Comparison of ENCODE assay signal across 15 mouse cellular contexts in genomic region chr10:52128874-52129412, GRCm38 (mm10).
DNase-seq lines count a peak whose midpoint lies in the region; ATAC-seq and TF ChIP-seq lines count a peak whose summit lies in the region.
"Had no signal": no experiment of that assay in that cellular context is flagged by ENCODE, and none has a peak within 500 bp of the region (broad histone marks: within the 10 kb centered on the region; RNA-seq: fewer than 3 reads in every experiment).

No protein-coding gene starts in this region.

- 0 out of 2 replicates have a peak, but pooled peaks have one; percentile 58 for ATAC-seq in limb, embryonic 14.5 days (ENCODE audit: low FRiP score, low read depth)
- ATAC-seq in embryonic facial prominence, embryonic 14.5 days (ENCODE audit: low read depth): no peak
- ATAC-seq: CD4-positive, CD25-positive, alpha-beta regulatory T cell, adult 4 months had no signal

- no peaks in the 10 kb centered on the region for H3K79me2 ChIP-seq in heart, adult 2 months (replicated peaks; ENCODE audit: control insufficient read depth, insufficient read depth, low read length)

- TF ChIP-seq EP300 in heart, adult 2 months (IDR thresholded peaks at IDR 0.05; ENCODE audit: insufficient read depth, low read depth, low read length): no peak

- no peak overlapping the region for H3K4me2 ChIP-seq in limb, embryonic 14.5 days (replicated peaks; ENCODE audit: low read depth, low read length, severe bottlenecking)
- no peak overlapping the region for H3K4me2 ChIP-seq in embryonic facial prominence, embryonic 14.5 days (ENCODE audit: low read depth, low read length)
- H3K4me2 ChIP-seq: hindbrain, embryonic 15.5 days; midbrain, embryonic 11.5 days had no signal

- H3K27me3 ChIP-seq in heart, adult 2 months (ENCODE audit: control insufficient read depth, insufficient read depth, low read length): no peaks in the 10 kb centered on the region
- H3K27me3 ChIP-seq in limb, embryonic 14.5 days (ENCODE audit: control insufficient read depth, insufficient read depth, low read length): no peaks in the 10 kb centered on the region
- H3K27me3 ChIP-seq in limb, embryonic 10.5 days (ENCODE audit: low read depth, poor library complexity, severe bottlenecking): no peaks in the 10 kb centered on the region
- no peaks in the 10 kb centered on the region for H3K27me3 ChIP-seq in embryonic facial prominence, embryonic 14.5 days (replicated peaks; ENCODE audit: control insufficient read depth, insufficient read depth, low read length)
- H3K27me3 ChIP-seq: hindbrain, embryonic 15.5 days had no signal

- DNase-seq in heart, adult 2 months: no peak
- no peak for DNase-seq in heart, postnatal 10 days
- DNase-seq in limb, embryonic 14.5 days (ENCODE audit: low spot score): peak; percentile 26
- no peak for DNase-seq in limb, embryonic 10.5 days (ENCODE audit: low spot score)
- peak; percentile 33 for DNase-seq in ES-CJ7 (ENCODE audit: low read depth, low spot score)
- peak; percentile 39 for DNase-seq in embryonic facial prominence, embryonic 14.5 days (ENCODE audit: low spot score)
- no peak for DNase-seq in heart, postnatal 4 days
- no peak for DNase-seq in adrenal gland, adult 2 months
- DNase-seq: cerebellum, adult 9-11 months; left cerebral cortex, postnatal 4 days; lung, adult 18-20 months; right cerebral cortex, adult 18-20 months had no signal

- TF ChIP-seq CTCF in heart, adult 2 months (IDR thresholded peaks at IDR 0.05): peak; percentile 29; the same call in 1 of the 2 replicates

- H3K9ac ChIP-seq in heart, adult 2 months (ENCODE audit: low read depth, low read length): no peak overlapping the region
- no peak overlapping the region for H3K9ac ChIP-seq in limb, embryonic 14.5 days (ENCODE audit: low read depth, low read length, severe bottlenecking)
- no peak overlapping the region for H3K9ac ChIP-seq in embryonic facial prominence, embryonic 14.5 days (ENCODE audit: low read depth, low read length)
- H3K9ac ChIP-seq: hindbrain, embryonic 15.5 days had no signal

- H3K4me3 ChIP-seq in heart, adult 2 months: no peak overlapping the region
- no peak overlapping the region for H3K4me3 ChIP-seq in limb, embryonic 14.5 days (replicated peaks; ENCODE audit: low read length)
- no peak overlapping the region for H3K4me3 ChIP-seq in limb, embryonic 10.5 days
- no peak overlapping the region for H3K4me3 ChIP-seq in embryonic facial prominence, embryonic 14.5 days (ENCODE audit: low read depth, low read length)
- H3K4me3 ChIP-seq: hindbrain, embryonic 15.5 days had no signal

- no peak overlapping the region for H3K27ac ChIP-seq in heart, adult 2 months
- H3K27ac ChIP-seq in limb, embryonic 14.5 days (replicated peaks; ENCODE audit: low read depth, low read length): no peak overlapping the region
- no peak overlapping the region for H3K27ac ChIP-seq in limb, embryonic 10.5 days
- H3K27ac ChIP-seq in embryonic facial prominence, embryonic 14.5 days (replicated peaks; ENCODE audit: low read depth, low read length): no peak overlapping the region
- H3K27ac ChIP-seq: hindbrain, embryonic 15.5 days had no signal

- H3K4me1 ChIP-seq in heart, adult 2 months (ENCODE audit: control insufficient read depth, insufficient read depth, low read length): no peaks in the 10 kb centered on the region
- H3K4me1 ChIP-seq in limb, embryonic 14.5 days (ENCODE audit: control insufficient read depth, insufficient read depth, low read length): no peaks in the 10 kb centered on the region
- no peaks in the 10 kb centered on the region for H3K4me1 ChIP-seq in limb, embryonic 10.5 days
- H3K4me1 ChIP-seq in embryonic facial prominence, embryonic 14.5 days (ENCODE audit: control insufficient read depth, insufficient read depth, low read length): no peaks in the 10 kb centered on the region
- H3K4me1 ChIP-seq: hindbrain, embryonic 15.5 days had no signal

- no peaks in the 10 kb centered on the region for H3K9me3 ChIP-seq in limb, embryonic 14.5 days (ENCODE audit: control insufficient read depth, low read length)
- no peaks in the 10 kb centered on the region for H3K9me3 ChIP-seq in limb, embryonic 10.5 days (replicated peaks)
- H3K9me3 ChIP-seq in embryonic facial prominence, embryonic 14.5 days (ENCODE audit: control insufficient read depth, low read length): no peaks in the 10 kb centered on the region
- H3K9me3 ChIP-seq: hindbrain, embryonic 15.5 days had no signal

- intact Hi-C loops in heart, adult 2 months (cut with DNase I): no loop called here
- intact Hi-C loops in heart, postnatal 10 days (cut with DNase I): no loop called here

- WGBS in heart, adult 2 months: 55% methylated on average over 5 of the region's 5 CpGs
- WGBS in limb, embryonic 14.5 days: 35% methylated on average over 5 of the region's 5 CpGs
- 48% methylated on average over 5 of the region's 5 CpGs for WGBS in limb, embryonic 10.5 days
- WGBS in embryonic facial prominence, embryonic 14.5 days: 31% methylated on average over 5 of the region's 5 CpGs

- TF ChIP-seq POLR2A in heart, adult 2 months (IDR thresholded peaks at IDR 0.05; ENCODE audit: insufficient read depth, low read depth, low read length): no peak
- TF ChIP-seq POLR2A in limb, embryonic 14.5 days (IDR thresholded peaks at IDR 0.05; ENCODE audit: borderline replicate concordance, extremely low read depth, insufficient read depth, insufficient read length): no peak

- H3K36me3 ChIP-seq in heart, adult 2 months (ENCODE audit: control insufficient read depth, insufficient read depth, low read length): no peaks in the 10 kb centered on the region
- no peaks in the 10 kb centered on the region for H3K36me3 ChIP-seq in limb, embryonic 14.5 days (ENCODE audit: control insufficient read depth, insufficient read depth, low read length)
- H3K36me3 ChIP-seq in limb, embryonic 10.5 days: no peaks in the 10 kb centered on the region
- no peaks in the 10 kb centered on the region for H3K36me3 ChIP-seq in embryonic facial prominence, embryonic 14.5 days (ENCODE audit: control insufficient read depth, insufficient read depth, low read length)
- H3K36me3 ChIP-seq: hindbrain, embryonic 15.5 days had no signal

Comparison
In these comparisons a context has a peak if more than half of its experiments do, and no peak if none do; other contexts are left out.
1. DNase-seq: peak in limb, embryonic 14.5 days (single experiment), ES-CJ7 (single experiment) and embryonic facial prominence, embryonic 14.5 days (single experiment); none in heart, adult 2 months (0 of 2), heart, postnatal 10 days (0 of 2), limb, embryonic 10.5 days (single experiment), heart, postnatal 4 days (single experiment) and adrenal gland, adult 2 months (single experiment).